Mouse (Mus musculus) megakaryocyte, embryonic 14.5 days (primary cell): ENCODE results near the gene L3mbtl1. TPM values are rescaled to one million over a fixed set of nuclear protein-coding genes. Genes with fewer than 3 reads are reported as not detected.
A peak's percentile ranks its signal among the peaks of the same experiment; 100 is the strongest.

ENCODE experiments used
- H3K27me3 ChIP-seq: replicated peaks from 2 replicates; pipeline ENCODE3; 2012; ENCODE audit warnings: inconsistent platforms
- H3K36me3 ChIP-seq: replicated peaks from 2 replicates; pipeline ENCODE3; 2012; ENCODE audit warnings: low read length, inconsistent platforms, mixed read lengths
- H3K4me1 ChIP-seq: 2 replicates; pipeline ENCODE4 v1.6.1; 2012; ENCODE audit warnings: inconsistent platforms
- H3K4me3 ChIP-seq: replicated peaks from 2 replicates; pipeline ENCODE3; 2012; ENCODE audit warnings: moderate library complexity, mild to moderate bottlenecking, inconsistent platforms
- H3K9me3 ChIP-seq: 2 replicates; pipeline ENCODE4 v1.6.1; 2012; ENCODE audit warnings: inconsistent platforms
- FLI1 ChIP-seq: IDR thresholded peaks from 2 replicates; pipeline ENCODE4 v1.6.1; 2012; ENCODE audit warnings: low read length, inconsistent platforms, mixed read lengths
- GATA1 ChIP-seq: IDR thresholded peaks from 3 replicates; pipeline ENCODE4 v1.6.1; 2012; ENCODE audit warnings: mixed read lengths, low read length, inconsistent platforms, borderline replicate concordance
- polyA plus RNA-seq: library from polyadenylated mRNA; stranded (reverse); fragments of >175 nt; gene quantifications from 2 replicates; pipeline ENCODE4 v1.2.3, GENCODE M21; 2012; ENCODE audit warnings: low replicate concordance; ENCODE audit not compliant: insufficient read depth

Gene L3mbtl1
- polyA plus RNA-seq, 1 experiment, result 0.51 TPM

- peaks cover 14% of the 10 kb centered on the region for H3K4me1 ChIP-seq
- peaks cover 30% of the 10 kb centered on the region for H3K27me3 ChIP-seq
- no peaks in the 10 kb centered on the region for H3K36me3 ChIP-seq
- TF ChIP-seq GATA1 (no peak), FLI1 (no peak)
- no peak overlapping the region for H3K4me3 ChIP-seq
- peaks cover 9% of the 10 kb centered on the region for H3K9me3 ChIP-seq
Observed at GRCm38 (mm10) chr2:162922834-162923233, 20.4 kb upstream of the L3mbtl1 start.

GRCm38 (mm10) chr2:162924126-162924525 lies 19.1 kb upstream of the L3mbtl1 start:
- Histone ChIP-seq H3K36me3 (no peaks in the 10 kb centered on the region), H3K9me3 (peaks cover 5% of the 10 kb centered on the region; the same call in 1 of the 2 replicates)
- TF ChIP-seq FLI1 (no peak), GATA1 (no peak)

GRCm38 (mm10) chr2:162927918-162928585 lies 15.2 kb upstream of the L3mbtl1 start:
- peaks cover 2% of the 10 kb centered on the region for H3K27me3 ChIP-seq
- peaks cover 5% of the 10 kb centered on the region for H3K36me3 ChIP-seq
- no peak overlapping the region for H3K4me3 ChIP-seq
- H3K9me3 ChIP-seq, result peaks cover 5% of the 10 kb centered on the region; the same call in 1 of the 2 replicates
- TF ChIP-seq GATA1 (no peak), FLI1 (no peak)
- peaks cover 39% of the 10 kb centered on the region for H3K4me1 ChIP-seq

More at GRCm38 (mm10) chr2:162924126-162924525, 19.1 kb upstream of the L3mbtl1 start:
- H3K4me3 ChIP-seq, result no peak overlapping the region
- H3K4me1 ChIP-seq, result peaks cover 24% of the 10 kb centered on the region
- H3K27me3 ChIP-seq, result peaks cover 23% of the 10 kb centered on the region

GRCm38 (mm10) chr2:162929704-162930103 lies 13.6 kb upstream of the L3mbtl1 start:
- no peaks in the 10 kb centered on the region for H3K27me3 ChIP-seq
- H3K4me1 ChIP-seq, result peaks cover 44% of the 10 kb centered on the region
- H3K4me3 ChIP-seq, result no peak overlapping the region
- peaks cover 5% of the 10 kb centered on the region; the same call in 1 of the 2 replicates for H3K9me3 ChIP-seq
- H3K36me3 ChIP-seq, result peaks cover 21% of the 10 kb centered on the region
- TF ChIP-seq GATA1 (no peak), FLI1 (no peak)

GRCm38 (mm10) chr2:162930516-162931122 lies 12.7 kb upstream of the L3mbtl1 start:
- peaks cover 44% of the 10 kb centered on the region for H3K4me1 ChIP-seq
- TF ChIP-seq GATA1 (no peak), FLI1 (no peak)
- peaks cover 30% of the 10 kb centered on the region for H3K36me3 ChIP-seq
- H3K27me3 ChIP-seq, result no peaks in the 10 kb centered on the region
- peak overlapping the region; percentile 97 for H3K4me3 ChIP-seq
- peaks cover 5% of the 10 kb centered on the region; the same call in 1 of the 2 replicates for H3K9me3 ChIP-seq

GRCm38 (mm10) chr2:162931123-162931673 lies 12.1 kb upstream of the L3mbtl1 start, which contains the start of gene Srsf6:
Srsf6 (plus strand) TSS chr2:162931528.
- Histone ChIP-seq H3K27me3 (no peaks in the 10 kb centered on the region), H3K36me3 (peaks cover 35% of the 10 kb centered on the region), H3K9me3 (peaks cover 5% of the 10 kb centered on the region; the same call in 1 of the 2 replicates), H3K4me3 (peak within 1 kb of the TSS; percentile 97), H3K4me1 (peaks cover 44% of the 10 kb centered on the region)
- TF ChIP-seq FLI1 (no peak), GATA1 (no peak)

GRCm38 (mm10) chr2:162931674-162932650 lies 11.3 kb upstream of the L3mbtl1 start:
- peaks cover 43% of the 10 kb centered on the region for H3K36me3 ChIP-seq
- TF ChIP-seq FLI1, result no peak
- no peak for TF ChIP-seq GATA1
- H3K4me1 ChIP-seq, result peaks cover 44% of the 10 kb centered on the region
- H3K27me3 ChIP-seq, result no peaks in the 10 kb centered on the region
- H3K4me3 ChIP-seq, result peak overlapping the region; percentile 97
- no peaks in the 10 kb centered on the region; the same call in 1 of the 2 replicates for H3K9me3 ChIP-seq

GRCm38 (mm10) chr2:162932706-162933105 lies 10.6 kb upstream of the L3mbtl1 start:
- Histone ChIP-seq H3K27me3 (no peaks in the 10 kb centered on the region), H3K9me3 (no peaks in the 10 kb centered on the region), H3K4me1 (peaks cover 43% of the 10 kb centered on the region), H3K4me3 (peak overlapping the region; percentile 97), H3K36me3 (peaks cover 50% of the 10 kb centered on the region)
- no peak for TF ChIP-seq GATA1
- TF ChIP-seq FLI1, result no peak

- Histone ChIP-seq H3K27me3 (no peaks in the 10 kb centered on the region), H3K9me3 (no peaks in the 10 kb centered on the region), H3K4me3 (no peak overlapping the region), H3K4me1 (peaks cover 29% of the 10 kb centered on the region), H3K36me3 (peaks cover 66% of the 10 kb centered on the region)
- TF ChIP-seq GATA1, result no peak
- TF ChIP-seq FLI1, result no peak
Observed at GRCm38 (mm10) chr2:162934421-162934820, 8.9 kb upstream of the L3mbtl1 start.
